Mouse (Mus musculus) G1E (cell line): ENCODE data around the gene Col9a1. TPM values are rescaled to one million over a fixed set of nuclear protein-coding genes. Genes with fewer than 3 reads are reported as not detected.

Experiments used
- ATAC-seq: 2 replicates; pipeline ENCODE4 v1.8.0; 2016; ENCODE audit warnings: mild to moderate bottlenecking; ENCODE audit not compliant: insufficient number of reproducible peaks, poor library complexity, low FRiP score, severe bottlenecking; ENCODE audit errors: extremely low read depth
- DNase-seq: peaks from one replicate; pipeline ENCODE4 v3.0.0; 2012; ENCODE audit warnings: low spot score
- H3K27me3 ChIP-seq: 2 replicates; pipeline ENCODE4 v1.6.1; 2012; ENCODE audit warnings: mild to moderate bottlenecking, low read length, inconsistent platforms; ENCODE audit not compliant: insufficient read depth
- H3K36me3 ChIP-seq: replicated peaks from 2 replicates; pipeline ENCODE3; 2012; ENCODE audit warnings: mild to moderate bottlenecking, inconsistent platforms
- H3K4me1 ChIP-seq: 2 replicates; pipeline ENCODE4 v1.6.1; 2012; ENCODE audit warnings: low read depth, low read length, inconsistent platforms, mixed read lengths; ENCODE audit not compliant: insufficient read depth
- H3K4me3 ChIP-seq: 2 replicates; pipeline ENCODE4 v1.5.1; 2012; ENCODE audit warnings: low read depth, mild to moderate bottlenecking, inconsistent platforms, low read length, moderate library complexity, mixed read lengths
- H3K9me3 ChIP-seq: replicated peaks from 2 replicates; pipeline ENCODE4 v1.6.1; 2012; ENCODE audit warnings: inconsistent platforms
- CTCF ChIP-seq: IDR thresholded peaks from 2 replicates; pipeline ENCODE4 v1.5.1; 2012; ENCODE audit warnings: low read depth, low read length, inconsistent platforms, mixed read lengths
- GATA1 ChIP-seq: IDR thresholded peaks from 2 replicates; pipeline ENCODE4 v1.6.1; 2012; ENCODE audit warnings: borderline replicate concordance, low read length, inconsistent platforms, mixed read lengths
- GATA2 ChIP-seq: IDR thresholded peaks from 2 replicates; pipeline ENCODE4 v1.6.1; 2012; ENCODE audit warnings: low read depth, low read length, inconsistent platforms, borderline replicate concordance
- POLR2AphosphoS5 ChIP-seq: IDR thresholded peaks from 2 replicates; pipeline ENCODE4 v1.6.1; 2012; ENCODE audit warnings: low read depth, low read length, inconsistent platforms; ENCODE audit not compliant: insufficient replicate concordance
- TAL1 ChIP-seq: conservative IDR thresholded peaks from 2 replicates; pipeline ENCODE4 v1.6.1; 2012; ENCODE audit warnings: low read depth, low read length, inconsistent platforms, mixed read lengths
- polyA plus RNA-seq: library from polyadenylated mRNA; stranded (reverse); fragments of >175 nt; gene quantifications from 2 replicates; pipeline ENCODE4 v1.2.3, GENCODE M21; 2012
- total RNA-seq, 2 experiments: library from RNA; stranded (forward) in 1 of 2; stranded (reverse) in 1 of 2; fragments of 200-1000 nt in 1 of 2; fragments of >200 nt in 1 of 2; fragmentation: Nextera tagmentation in 1 of 2; gene quantifications; 2 replicates each; pipeline ENCODE4 v1.2.3; 2014 to 2017

Col9a1 gene
- total and polyA plus RNA-seq, 3 experiments, result 0.22 TPM; not detected in 2

- Histone ChIP-seq H3K27me3 (0 out of 2 replicates have a peak, but pooled peaks cover 3% of the 10 kb centered on the region), H3K4me1 (no peaks in the 10 kb centered on the region), H3K4me3 (no peak overlapping the region), H3K36me3 (no peaks in the 10 kb centered on the region), H3K9me3 (no peaks in the 10 kb centered on the region)
- ATAC-seq (no peak), DNase-seq (no peak)
- TF ChIP-seq CTCF, result no peak
Measured at GRCm38 (mm10) chr1:24244931-24245330, 67.5 kb downstream of the Col9a1 start.

- H3K36me3 ChIP-seq, result no peaks in the 10 kb centered on the region
- H3K4me3 ChIP-seq, result no peak overlapping the region
- TF ChIP-seq CTCF (no peak), TAL1 (no peak), GATA1 (no peak), GATA2 (no peak), POLR2AphosphoS5 (no peak)
- no peaks in the 10 kb centered on the region for H3K27me3 ChIP-seq
- no peaks in the 10 kb centered on the region for H3K4me1 ChIP-seq
- DNase-seq (no peak), ATAC-seq (no peak)
- H3K9me3 ChIP-seq, result no peaks in the 10 kb centered on the region
Measured at GRCm38 (mm10) chr1:24245700-24246375, 68.4 kb downstream of the Col9a1 start.

GRCm38 (mm10) chr1:24248294-24249104, 71.1 kb downstream of the Col9a1 start:
- H3K4me1 ChIP-seq, result no peaks in the 10 kb centered on the region
- no peak overlapping the region for H3K4me3 ChIP-seq
- no peak for ATAC-seq
- H3K27me3 ChIP-seq, result peaks cover 2% of the 10 kb centered on the region; the same call in 1 of the 2 replicates
- no peak for TF ChIP-seq GATA2
- no peak for TF ChIP-seq GATA1
- TF ChIP-seq CTCF, result no peak
- TF ChIP-seq POLR2AphosphoS5, result no peak
- TF ChIP-seq TAL1, result no peak
- no peaks in the 10 kb centered on the region for H3K36me3 ChIP-seq
- no peaks in the 10 kb centered on the region for H3K9me3 ChIP-seq
- no peak for DNase-seq

- H3K9me3 ChIP-seq, result no peaks in the 10 kb centered on the region
- H3K36me3 ChIP-seq, result no peaks in the 10 kb centered on the region
- H3K27me3 ChIP-seq, result peaks cover 2% of the 10 kb centered on the region; the same call in 1 of the 2 replicates
- DNase-seq (peak; percentile 7), ATAC-seq (no peak; the same call in 1 of the 2 replicates)
- H3K4me1 ChIP-seq, result no peaks in the 10 kb centered on the region
- TF ChIP-seq POLR2AphosphoS5 (no peak), CTCF (peak; percentile 67)
- H3K4me3 ChIP-seq, result no peak overlapping the region
Measured at GRCm38 (mm10) chr1:24249105-24249664, 71.8 kb downstream of the Col9a1 start.

- H3K9me3 ChIP-seq, result no peaks in the 10 kb centered on the region
- ATAC-seq, result no peak
- H3K4me1 ChIP-seq, result no peaks in the 10 kb centered on the region
Measured at GRCm38 (mm10) chr1:24257961-24258360, 80.6 kb downstream of the Col9a1 start.

GRCm38 (mm10) chr1:24259419-24259818, 82.0 kb downstream of the Col9a1 start:
- Histone ChIP-seq H3K36me3 (no peaks in the 10 kb centered on the region), H3K9me3 (no peaks in the 10 kb centered on the region), H3K4me3 (no peak overlapping the region), H3K4me1 (no peaks in the 10 kb centered on the region), H3K27me3 (no peaks in the 10 kb centered on the region)
- no peak for ATAC-seq
- no peak for DNase-seq
- TF ChIP-seq GATA1, result no peak

More at GRCm38 (mm10) chr1:24257961-24258360, 80.6 kb downstream of the Col9a1 start:
- TF ChIP-seq GATA1, result no peak
- no peak for TF ChIP-seq POLR2AphosphoS5
- TF ChIP-seq GATA2, result no peak
- TF ChIP-seq CTCF, result no peak
- no peak for TF ChIP-seq TAL1
- no peak overlapping the region for H3K4me3 ChIP-seq
- no peak for DNase-seq
- H3K27me3 ChIP-seq, result no peaks in the 10 kb centered on the region
- H3K36me3 ChIP-seq, result no peaks in the 10 kb centered on the region
